Mouse (Mus musculus): ENCODE measurements around the gene Olfml2a. TPM values are rescaled to one million over a fixed set of nuclear protein-coding genes. Genes with fewer than 3 reads are reported as not detected.

The Olfml2a gene
- polyA plus RNA-seq, 1 experiment from 2014 or later: 18.7 TPM

DNA sequence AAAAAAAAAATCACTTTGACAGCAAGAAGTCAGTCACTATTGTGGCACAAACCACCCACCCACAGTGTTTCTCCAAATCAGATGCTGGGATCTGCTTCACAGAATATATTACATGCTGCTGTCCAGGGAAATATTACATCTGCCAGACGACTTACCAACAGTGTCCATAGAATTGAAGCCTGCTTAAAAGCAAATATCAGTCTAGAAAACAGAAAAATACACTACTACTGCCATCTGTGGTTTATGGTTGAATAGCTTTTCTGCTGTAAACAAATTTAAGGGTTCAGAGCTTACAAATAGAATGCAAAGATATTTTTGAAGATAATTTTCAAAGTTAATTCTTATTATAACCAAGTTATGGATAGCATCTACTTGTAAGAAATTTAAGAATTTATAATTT lies 10.4 kb upstream of the Olfml2a start:
- H3K9ac ChIP-seq (ENCODE audit: low read depth, low read length): no peak overlapping the region
- H3K4me2 ChIP-seq (ENCODE audit: low read depth, low read length): no peak overlapping the region
- no peaks in the 10 kb centered on the region for H3K9me3 ChIP-seq (ENCODE audit: control insufficient read depth, low read length)
- no peaks in the 10 kb centered on the region for H3K4me1 ChIP-seq (ENCODE audit: control insufficient read depth, insufficient read depth, low read length)
- no peak overlapping the region for H3K27ac ChIP-seq (replicated peaks; ENCODE audit: low read depth, low read length)
- H3K36me3 ChIP-seq (ENCODE audit: control insufficient read depth, insufficient read depth, low read length): no peaks in the 10 kb centered on the region
- H3K27me3 ChIP-seq (replicated peaks; ENCODE audit: control insufficient read depth, insufficient read depth, low read length): peaks cover 21% of the 10 kb centered on the region
- no peak for ATAC-seq (ENCODE audit: low read depth)
- DNase-seq (ENCODE audit: low spot score): no peak
- WGBS: 25% methylated on average over 1 of the region's 1 CpGs
- H3K4me3 ChIP-seq (ENCODE audit: low read depth, low read length): no peak overlapping the region

DNA sequence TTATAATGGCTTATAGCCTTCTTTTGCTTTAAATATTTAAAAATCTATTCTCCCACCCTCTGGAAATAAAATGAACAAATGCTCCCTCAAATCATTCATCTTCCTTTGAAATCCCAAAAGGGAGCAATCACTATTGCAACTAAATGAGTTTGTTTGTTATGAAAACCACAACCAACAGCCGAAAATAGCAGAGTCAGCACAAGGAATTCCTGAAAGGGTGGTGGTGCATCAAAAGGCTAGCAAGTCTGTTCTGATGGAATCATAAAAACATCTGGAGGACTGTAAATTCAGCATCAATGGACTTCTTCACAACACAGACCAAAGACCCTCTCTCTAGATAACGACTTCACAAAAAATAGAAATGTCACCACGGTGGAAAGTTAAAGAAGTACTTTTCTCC lies 8.3 kb upstream of the Olfml2a start:
- no peak for DNase-seq (ENCODE audit: low spot score)
- no peaks in the 10 kb centered on the region for H3K36me3 ChIP-seq (ENCODE audit: control insufficient read depth, insufficient read depth, low read length)
- H3K4me3 ChIP-seq (ENCODE audit: low read depth, low read length): no peak overlapping the region
- no peak overlapping the region for H3K9ac ChIP-seq (ENCODE audit: low read depth, low read length)
- no peak overlapping the region for H3K27ac ChIP-seq (replicated peaks; ENCODE audit: low read depth, low read length)
- ATAC-seq (ENCODE audit: low read depth): no peak
- 43% methylated on average over 3 of the region's 3 CpGs for WGBS
- no peak overlapping the region for H3K4me2 ChIP-seq (ENCODE audit: low read depth, low read length)
- no peaks in the 10 kb centered on the region for H3K9me3 ChIP-seq (ENCODE audit: control insufficient read depth, low read length)
- peaks cover 21% of the 10 kb centered on the region for H3K27me3 ChIP-seq (replicated peaks; ENCODE audit: control insufficient read depth, insufficient read depth, low read length)
- no peaks in the 10 kb centered on the region for H3K4me1 ChIP-seq (ENCODE audit: control insufficient read depth, insufficient read depth, low read length)

DNA sequence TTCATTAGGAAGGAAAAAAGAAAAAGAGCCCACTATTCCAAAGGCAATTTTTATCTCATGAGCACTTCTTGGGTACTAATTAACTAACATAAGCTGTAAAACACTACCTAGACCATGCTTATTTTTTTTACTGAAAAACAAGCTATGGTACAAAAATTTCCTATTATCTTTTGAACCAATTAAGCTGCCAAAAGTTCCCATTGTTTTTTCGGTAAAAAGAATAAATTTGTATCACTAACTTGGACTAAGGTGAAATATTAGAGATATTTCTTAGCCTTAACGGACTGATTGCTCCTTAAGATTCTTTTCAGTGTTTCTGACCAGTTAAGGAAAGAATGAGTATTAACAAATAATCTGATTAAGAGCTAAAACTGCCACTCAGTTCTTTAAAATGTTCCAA lies 7.9 kb upstream of the Olfml2a start:
- DNase-seq (ENCODE audit: low spot score) (no peak), ATAC-seq (ENCODE audit: low read depth) (no peak)
- Histone ChIP-seq H3K36me3 (ENCODE audit: control insufficient read depth, insufficient read depth, low read length) (no peaks in the 10 kb centered on the region), H3K27me3 (replicated peaks; ENCODE audit: control insufficient read depth, insufficient read depth, low read length) (peaks cover 21% of the 10 kb centered on the region), H3K27ac (replicated peaks; ENCODE audit: low read depth, low read length) (no peak overlapping the region), H3K4me2 (ENCODE audit: low read depth, low read length) (no peak overlapping the region), H3K4me1 (ENCODE audit: control insufficient read depth, insufficient read depth, low read length) (no peaks in the 10 kb centered on the region), H3K9ac (ENCODE audit: low read depth, low read length) (no peak overlapping the region), H3K9me3 (ENCODE audit: control insufficient read depth, low read length) (no peaks in the 10 kb centered on the region), H3K4me3 (ENCODE audit: low read depth, low read length) (no peak overlapping the region)
- 68% methylated on average over 2 of the region's 2 CpGs for WGBS

DNA sequence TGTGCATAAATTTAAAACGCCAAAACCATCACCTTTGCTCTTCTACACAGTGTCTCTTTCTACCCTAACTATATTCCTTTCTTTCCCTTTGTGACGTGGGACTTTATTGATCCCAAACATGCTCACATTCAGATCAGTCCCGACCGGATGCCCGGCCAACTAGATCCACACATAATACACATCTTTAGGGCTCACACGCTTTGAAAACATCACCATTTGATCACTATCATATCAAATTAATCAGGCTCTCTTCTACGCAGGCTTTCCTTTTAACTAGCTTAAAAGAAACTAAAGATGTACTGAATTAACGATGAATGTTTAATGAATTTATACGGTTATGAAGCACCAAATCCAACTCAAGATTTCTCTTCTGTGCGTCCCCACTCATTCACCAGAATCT lies 7.2 kb upstream of the Olfml2a start:
- peaks cover 21% of the 10 kb centered on the region for H3K27me3 ChIP-seq (replicated peaks; ENCODE audit: control insufficient read depth, insufficient read depth, low read length)
- ATAC-seq (ENCODE audit: low read depth) (no peak), DNase-seq (ENCODE audit: low spot score) (no peak)

DNA sequence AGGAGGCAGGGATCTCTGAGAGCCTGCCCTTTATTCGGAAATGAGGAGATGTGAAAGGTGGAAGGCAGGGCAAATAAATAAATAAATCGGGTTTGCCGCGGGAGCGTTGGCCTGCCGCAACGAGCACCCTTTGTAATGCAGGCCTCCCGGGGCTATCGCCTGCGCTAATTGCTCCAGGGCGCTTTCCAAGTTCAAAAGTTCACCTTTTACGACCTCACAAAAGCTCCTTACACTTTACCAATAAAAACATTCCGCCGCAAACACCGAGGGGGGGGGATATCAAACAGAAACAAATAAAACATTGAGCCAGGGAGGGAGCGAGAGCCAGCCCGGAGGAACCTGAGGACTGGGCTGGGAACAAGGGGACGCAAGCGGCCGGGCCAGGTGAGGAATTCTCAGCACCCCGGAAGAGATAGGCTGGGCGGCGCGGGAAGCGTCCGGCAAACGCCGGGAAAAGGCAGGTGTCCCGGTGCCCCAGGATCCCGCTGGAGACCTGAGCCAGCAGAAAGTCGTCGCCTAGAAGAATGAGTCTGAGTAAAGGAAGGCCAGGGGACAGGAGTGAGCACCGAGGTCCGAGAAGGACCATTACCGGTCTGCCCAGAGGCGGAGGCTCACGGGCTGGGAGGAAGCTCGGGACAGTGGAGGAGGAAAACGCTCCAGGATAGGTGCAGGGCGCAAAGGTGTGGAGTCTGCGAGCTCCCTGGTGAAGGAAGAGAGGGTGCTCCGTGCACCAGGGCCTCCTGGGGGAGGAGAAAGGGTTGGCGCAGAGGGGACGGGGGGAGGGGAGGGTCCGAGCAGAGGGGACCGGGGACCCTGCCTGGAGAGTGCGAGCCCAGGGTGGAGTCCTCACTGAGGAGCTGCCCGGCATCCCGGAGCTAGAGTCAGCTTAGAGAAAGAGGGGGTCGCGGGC lies 6.4 kb upstream of the Olfml2a start:
- under 1% methylated on average over 46 of the region's 51 CpGs for WGBS
- H3K27ac ChIP-seq (replicated peaks; ENCODE audit: low read depth, low read length): 0 out of 2 replicates have a peak overlapping the region, but pooled peaks have one; percentile 11
- H3K4me2 ChIP-seq (ENCODE audit: low read depth, low read length): peak overlapping the region; percentile 98
- H3K27me3 ChIP-seq (replicated peaks; ENCODE audit: control insufficient read depth, insufficient read depth, low read length): peaks cover 21% of the 10 kb centered on the region
- H3K9ac ChIP-seq (ENCODE audit: low read depth, low read length): peak overlapping the region; percentile 68
- no peaks in the 10 kb centered on the region for H3K9me3 ChIP-seq (ENCODE audit: control insufficient read depth, low read length)
- DNase-seq (ENCODE audit: low spot score) (no peak), ATAC-seq (ENCODE audit: low read depth) (peak; percentile 44)
- no peaks in the 10 kb centered on the region for H3K36me3 ChIP-seq (ENCODE audit: control insufficient read depth, insufficient read depth, low read length)
- H3K4me1 ChIP-seq (ENCODE audit: control insufficient read depth, insufficient read depth, low read length): no peaks in the 10 kb centered on the region
- H3K4me3 ChIP-seq (ENCODE audit: low read depth, low read length): peak overlapping the region; percentile 77

More for the DNA sequence above, 7.2 kb upstream of the Olfml2a start:
- 8% methylated on average over 10 of the region's 10 CpGs for WGBS
- H3K9ac ChIP-seq (ENCODE audit: low read depth, low read length): no peak overlapping the region
- peak overlapping the region; percentile 77 for H3K4me3 ChIP-seq (ENCODE audit: low read depth, low read length)
- H3K9me3 ChIP-seq (ENCODE audit: control insufficient read depth, low read length): no peaks in the 10 kb centered on the region
- no peaks in the 10 kb centered on the region for H3K36me3 ChIP-seq (ENCODE audit: control insufficient read depth, insufficient read depth, low read length)
- H3K4me2 ChIP-seq (ENCODE audit: low read depth, low read length): peak overlapping the region; percentile 98
- no peak overlapping the region for H3K27ac ChIP-seq (replicated peaks; ENCODE audit: low read depth, low read length)
- no peaks in the 10 kb centered on the region for H3K4me1 ChIP-seq (ENCODE audit: control insufficient read depth, insufficient read depth, low read length)

DNA sequence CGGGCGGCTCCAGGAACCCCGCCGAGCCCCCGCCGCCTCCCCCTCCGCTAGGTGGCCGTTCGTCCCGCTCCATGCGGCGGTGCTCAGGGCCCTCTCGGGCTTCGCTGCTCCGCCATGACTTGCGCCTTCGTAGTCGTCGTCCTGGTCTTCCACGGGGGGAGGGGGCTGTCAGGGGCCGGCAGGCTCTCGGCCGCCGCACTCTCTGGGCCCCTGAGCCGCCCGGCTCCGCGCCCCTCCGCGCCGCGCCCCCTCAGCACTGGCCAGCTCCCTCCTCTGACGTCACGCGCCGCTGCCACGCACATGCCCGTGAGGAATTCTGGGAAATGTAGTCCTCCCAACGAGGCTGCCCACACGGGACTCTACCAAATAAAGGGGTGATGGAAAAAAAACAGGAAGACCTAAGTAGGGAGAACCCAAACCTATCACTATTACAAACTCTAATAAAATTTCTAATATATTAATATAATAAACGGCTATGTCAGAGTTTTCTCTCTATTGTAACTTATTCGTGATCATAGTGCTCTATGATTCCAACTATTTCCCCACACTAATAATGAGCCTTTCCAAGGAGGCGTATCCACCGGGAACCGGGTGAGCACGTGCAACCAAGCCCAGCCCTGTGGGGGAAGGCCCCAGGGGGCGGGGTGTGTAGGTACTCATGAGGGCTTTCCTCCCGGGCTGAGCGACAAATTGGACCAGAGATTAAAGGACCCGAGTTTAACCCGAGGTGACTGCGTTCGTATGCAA lies 5.5 kb upstream of the Olfml2a start:
- WGBS: under 1% methylated on average over 34 of the region's 53 CpGs
- H3K4me1 ChIP-seq (ENCODE audit: control insufficient read depth, insufficient read depth, low read length): peaks cover 2% of the 10 kb centered on the region
- H3K27ac ChIP-seq (replicated peaks; ENCODE audit: low read depth, low read length): 0 out of 2 replicates have a peak overlapping the region, but pooled peaks have one; percentile 11
- H3K4me3 ChIP-seq (ENCODE audit: low read depth, low read length): peak overlapping the region; percentile 77
- H3K4me2 ChIP-seq (ENCODE audit: low read depth, low read length): peak overlapping the region; percentile 98
- peak overlapping the region; percentile 68 for H3K9ac ChIP-seq (ENCODE audit: low read depth, low read length)
- H3K27me3 ChIP-seq (replicated peaks; ENCODE audit: control insufficient read depth, insufficient read depth, low read length): peaks cover 21% of the 10 kb centered on the region
- no peaks in the 10 kb centered on the region for H3K9me3 ChIP-seq (ENCODE audit: control insufficient read depth, low read length)
- H3K36me3 ChIP-seq (ENCODE audit: control insufficient read depth, insufficient read depth, low read length): no peaks in the 10 kb centered on the region
- DNase-seq (ENCODE audit: low spot score) (peak; percentile 98), ATAC-seq (ENCODE audit: low read depth) (peak; percentile 95)

DNA sequence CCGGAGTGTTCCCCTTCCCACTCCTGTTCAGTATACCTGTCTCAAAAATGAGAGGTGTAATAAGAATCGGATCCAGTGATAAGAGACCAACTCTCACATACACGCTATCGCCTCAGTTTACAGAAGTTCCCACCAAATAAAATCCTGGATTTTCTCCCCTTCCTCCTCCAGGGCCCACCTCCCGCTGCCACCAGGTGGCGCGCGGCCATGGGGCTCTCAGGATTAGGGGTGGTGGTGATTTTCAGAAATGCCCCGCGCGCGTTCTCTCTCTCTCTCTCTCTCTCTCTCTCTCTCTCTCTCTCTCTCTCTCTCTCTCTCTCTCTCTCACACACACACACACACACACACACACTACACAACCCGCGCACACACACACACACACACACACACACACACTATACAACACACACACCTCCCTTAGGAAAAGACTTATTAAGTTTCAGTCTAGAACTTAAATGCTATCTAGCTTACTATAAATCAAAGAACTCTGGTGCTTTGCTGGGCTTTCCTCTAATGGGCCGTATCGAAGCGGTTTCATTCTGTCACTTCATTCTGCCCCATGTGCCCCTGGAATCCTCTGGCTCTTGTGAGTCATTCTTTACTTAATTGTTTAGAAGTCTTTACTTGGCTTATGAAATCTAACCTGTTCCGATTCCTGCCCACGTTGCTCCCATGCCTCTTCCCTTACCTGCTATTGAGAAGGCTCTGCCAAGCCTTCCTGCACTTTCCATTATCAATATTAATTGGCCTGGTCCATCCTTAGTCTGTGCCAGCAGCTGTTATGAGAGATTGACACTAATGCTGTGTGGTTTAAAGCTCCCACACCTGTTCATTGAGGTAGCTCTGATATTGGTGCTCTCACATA lies 4.4 kb upstream of the Olfml2a start, which contains the start of gene Nr6a1:
Gene Nr6a1 (minus strand): TSS at position 574 of the 865 bp plus-strand sequence.
- Histone ChIP-seq H3K4me1 (ENCODE audit: control insufficient read depth, insufficient read depth, low read length) (peaks cover 11% of the 10 kb centered on the region), H3K36me3 (ENCODE audit: control insufficient read depth, insufficient read depth, low read length) (no peaks in the 10 kb centered on the region), H3K9me3 (ENCODE audit: control insufficient read depth, low read length) (no peaks in the 10 kb centered on the region), H3K4me3 (ENCODE audit: low read depth, low read length) (peak within 1 kb of the TSS; percentile 77), H3K27ac (replicated peaks; ENCODE audit: low read depth, low read length) (no peak within 1 kb of the TSS), H3K27me3 (replicated peaks; ENCODE audit: control insufficient read depth, insufficient read depth, low read length) (peaks cover 21% of the 10 kb centered on the region), H3K4me2 (ENCODE audit: low read depth, low read length) (peak within 1 kb of the TSS; percentile 98), H3K9ac (ENCODE audit: low read depth, low read length) (peak within 1 kb of the TSS; percentile 28; the same call in 1 of the 2 replicates)
- DNase-seq (ENCODE audit: low spot score) (peak; percentile 86), ATAC-seq (ENCODE audit: low read depth) (peak; percentile 42)
- 7% methylated on average over 19 of the region's 19 CpGs for WGBS

DNA sequence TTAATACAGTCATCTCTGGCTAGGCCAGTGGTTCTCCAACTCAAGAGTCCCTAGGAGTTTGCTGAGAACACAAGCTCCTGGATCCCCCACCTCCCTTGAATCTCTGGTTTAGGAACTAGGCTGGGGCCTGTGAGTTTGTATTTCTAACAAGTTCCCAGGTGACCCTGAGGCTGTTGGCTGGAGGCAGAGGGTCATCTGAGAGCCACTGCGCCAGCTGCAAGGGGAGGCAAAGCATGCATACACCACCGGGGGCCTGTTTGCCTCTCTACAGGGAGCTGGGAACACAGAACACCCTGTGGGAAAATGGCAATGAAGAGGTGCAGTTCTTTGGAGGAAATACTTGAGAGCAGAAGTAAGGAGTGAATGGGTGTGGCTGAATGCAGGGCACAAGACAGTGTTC lies 1.5 kb upstream of the Olfml2a start:
- WGBS: 62% methylated on average over 2 of the region's 2 CpGs
- Histone ChIP-seq H3K4me3 (ENCODE audit: low read depth, low read length) (no peak overlapping the region), H3K9ac (ENCODE audit: low read depth, low read length) (no peak overlapping the region), H3K4me2 (ENCODE audit: low read depth, low read length) (no peak overlapping the region), H3K27me3 (replicated peaks; ENCODE audit: control insufficient read depth, insufficient read depth, low read length) (peaks cover 4% of the 10 kb centered on the region), H3K27ac (replicated peaks; ENCODE audit: low read depth, low read length) (no peak overlapping the region), H3K36me3 (ENCODE audit: control insufficient read depth, insufficient read depth, low read length) (no peaks in the 10 kb centered on the region), H3K4me1 (ENCODE audit: control insufficient read depth, insufficient read depth, low read length) (peaks cover 22% of the 10 kb centered on the region), H3K9me3 (ENCODE audit: control insufficient read depth, low read length) (no peaks in the 10 kb centered on the region)
- DNase-seq (ENCODE audit: low spot score) (no peak), ATAC-seq (ENCODE audit: low read depth) (no peak)
